Mouse (Mus musculus) brain, embryonic 18.5 days (tissue): ENCODE results near the gene Sstr4.

Experiments
- DNase-seq: peaks from one replicate; pipeline ENCODE4 v3.0.0-alpha.2; 2012; ENCODE audit warnings: low read depth, low spot score

The Sstr4 gene

DNA sequence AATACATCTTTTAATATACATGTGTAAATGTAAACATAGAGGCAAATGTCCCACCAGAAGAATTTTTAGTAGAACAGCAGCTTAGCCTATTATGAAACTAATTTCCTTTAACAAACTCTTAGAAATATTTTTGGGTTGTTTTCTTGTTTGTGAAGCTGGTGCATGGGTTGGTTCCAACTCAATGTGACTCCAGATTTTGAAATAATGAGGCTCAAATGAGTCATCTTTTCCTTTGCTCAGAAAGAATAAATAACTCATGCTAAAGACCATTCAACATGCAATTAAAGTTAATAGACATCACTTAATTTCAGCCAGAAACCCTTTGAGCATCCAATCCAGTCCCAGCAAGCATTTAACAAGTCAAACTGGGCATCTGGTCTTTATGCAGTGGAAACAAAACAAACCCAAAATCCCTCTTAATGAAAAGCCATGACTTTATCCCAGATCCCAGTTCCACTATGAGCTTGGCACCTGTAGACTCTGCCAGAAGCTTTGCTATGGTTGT lies 33.9 kb downstream of the Sstr4 start:
- DNase-seq: no peak

DNA sequence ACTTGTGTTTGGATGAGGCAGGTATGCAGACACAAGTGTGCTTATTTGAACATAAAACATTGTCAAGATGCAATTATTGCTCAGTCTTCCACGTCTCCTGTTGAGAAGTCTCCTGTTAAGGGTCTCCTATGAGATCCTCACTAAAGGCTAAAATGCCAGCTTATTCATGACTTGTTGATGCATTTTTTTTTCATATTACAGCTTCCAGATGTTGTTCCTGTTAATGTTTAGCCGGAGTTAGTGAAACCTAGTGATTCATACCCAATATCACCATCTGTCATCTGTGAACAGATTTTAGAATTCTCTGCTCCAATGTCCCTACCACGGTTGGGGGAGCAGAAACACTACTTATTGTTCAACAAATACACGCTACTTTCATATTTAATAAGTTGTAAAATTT lies 35.8 kb downstream of the Sstr4 start:
- no peak for DNase-seq

DNA sequence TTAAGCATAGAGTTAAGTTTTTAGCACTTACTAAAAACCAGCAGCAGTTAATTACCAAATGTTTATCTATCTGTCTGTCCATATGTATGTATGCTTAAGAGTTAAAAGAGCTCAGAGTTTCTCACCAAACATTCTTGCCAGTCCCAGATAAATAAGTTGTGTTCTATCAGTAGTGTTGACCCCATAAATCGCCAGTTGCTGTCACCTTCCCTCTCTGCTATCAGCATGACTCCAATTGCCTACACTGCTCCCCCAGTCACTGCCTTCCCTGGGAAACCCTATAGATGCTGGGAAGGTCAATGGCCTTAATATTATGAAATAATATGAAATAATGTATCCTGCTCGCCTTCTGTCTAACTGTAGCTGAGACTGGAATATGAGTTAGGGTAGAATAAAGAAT lies 37.2 kb downstream of the Sstr4 start:
- no peak for DNase-seq

DNA sequence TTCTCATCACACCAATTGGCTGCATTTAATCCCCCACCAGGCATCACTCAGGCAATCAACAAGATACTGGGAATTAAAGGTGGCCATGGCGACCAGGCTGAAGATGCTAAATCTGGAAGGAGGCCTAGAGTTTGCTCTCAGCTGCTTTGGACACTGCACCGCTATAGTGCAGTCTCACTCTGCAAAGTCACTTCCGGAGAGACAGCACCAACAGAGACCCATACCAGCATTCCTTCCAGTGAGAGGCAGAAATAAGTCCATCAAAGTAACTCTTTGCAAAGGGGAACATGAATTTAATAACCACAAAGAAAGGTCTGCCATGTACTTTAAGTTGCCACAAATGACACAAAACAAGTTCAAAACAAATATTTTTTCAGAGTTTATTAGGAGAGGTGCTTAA lies 41.1 kb downstream of the Sstr4 start:
- DNase-seq: no peak

DNA sequence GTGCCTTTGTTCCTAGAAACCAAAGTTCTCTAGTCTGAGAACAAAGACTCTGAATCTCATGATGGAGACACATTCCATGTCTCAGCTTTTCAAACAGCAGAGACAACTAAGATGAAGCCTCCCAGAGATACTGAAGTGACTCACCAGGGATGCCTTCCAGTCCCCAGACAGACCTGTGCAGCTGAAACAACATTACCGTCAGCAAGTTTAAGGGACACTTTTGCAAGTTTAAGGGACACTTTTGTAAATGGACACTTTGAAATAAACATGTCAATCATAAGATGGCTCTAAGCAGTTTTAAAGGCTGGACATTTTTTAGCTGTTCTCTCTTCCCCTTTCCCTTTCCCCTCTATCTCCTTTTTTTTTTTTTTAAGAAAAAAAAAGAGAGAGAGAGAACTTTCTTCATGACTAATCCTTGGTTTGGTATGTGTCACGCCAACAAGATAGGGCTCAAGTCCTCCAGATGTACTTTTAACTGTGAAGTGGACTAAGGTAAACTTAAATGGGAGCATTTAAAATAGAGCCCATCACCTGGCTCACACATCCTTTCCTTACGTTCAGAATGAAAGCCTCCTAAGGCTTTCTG lies 44.6 kb downstream of the Sstr4 start:
- DNase-seq: no peak

DNA sequence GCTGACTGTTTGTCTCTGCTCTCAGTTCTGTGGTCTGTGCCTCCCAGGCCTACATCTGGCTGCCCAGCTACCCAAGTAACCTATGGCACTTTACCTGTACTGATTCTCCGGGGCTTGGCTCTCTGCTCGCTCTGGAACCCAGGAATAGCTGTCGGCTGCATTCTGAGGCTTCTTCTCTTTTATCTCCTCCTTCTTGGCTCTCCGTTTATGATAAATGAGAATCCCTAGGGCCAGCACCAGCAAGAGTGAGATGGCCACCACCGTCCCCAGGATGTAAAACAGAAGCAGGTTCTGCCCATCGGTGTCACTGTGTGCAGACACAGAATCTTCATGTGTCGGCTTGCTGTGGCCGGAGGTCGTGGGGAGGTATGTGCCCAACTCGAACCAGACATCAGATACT lies 46.3 kb downstream of the Sstr4 start:
- DNase-seq: no peak

DNA sequence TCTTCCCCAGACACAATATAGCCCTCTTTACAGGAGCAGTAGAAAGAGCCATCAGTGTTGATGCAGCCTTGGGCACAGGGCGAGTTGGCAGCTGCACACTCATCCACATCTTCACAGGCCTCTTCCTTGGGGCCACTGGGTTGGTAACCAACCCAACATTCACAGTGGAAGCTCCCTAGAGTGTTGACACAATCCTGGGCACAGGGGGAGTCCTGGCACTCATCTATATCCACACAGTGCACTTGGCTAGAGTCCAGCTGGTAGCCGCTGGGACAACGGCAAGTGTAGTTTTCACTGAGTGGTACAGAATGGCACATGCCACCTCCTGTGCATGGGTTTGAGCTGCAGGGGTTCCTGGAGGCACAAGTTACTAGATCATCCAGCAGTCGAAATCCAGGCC lies 47.0 kb downstream of the Sstr4 start:
- DNase-seq: no peak

DNA sequence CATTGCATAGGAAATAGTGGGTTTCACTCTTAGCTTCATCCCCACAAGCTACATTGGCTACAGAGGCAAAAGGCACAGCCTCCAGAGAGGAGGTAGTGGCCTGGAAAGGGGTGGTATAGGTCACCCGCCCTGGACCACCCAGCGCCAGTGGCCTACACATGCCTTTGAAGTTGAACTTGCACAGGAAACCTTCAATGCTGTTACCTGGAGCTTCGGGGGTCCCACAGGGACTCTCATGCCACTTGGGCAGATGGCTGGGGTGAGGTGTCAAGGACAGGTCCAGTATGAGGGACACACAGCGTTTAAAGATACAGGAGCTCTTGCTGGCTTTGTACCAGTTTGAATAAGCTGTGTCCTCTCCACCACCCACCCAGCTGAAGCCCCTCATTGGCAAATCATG lies 47.6 kb downstream of the Sstr4 start:
- DNase-seq: no peak

DNA sequence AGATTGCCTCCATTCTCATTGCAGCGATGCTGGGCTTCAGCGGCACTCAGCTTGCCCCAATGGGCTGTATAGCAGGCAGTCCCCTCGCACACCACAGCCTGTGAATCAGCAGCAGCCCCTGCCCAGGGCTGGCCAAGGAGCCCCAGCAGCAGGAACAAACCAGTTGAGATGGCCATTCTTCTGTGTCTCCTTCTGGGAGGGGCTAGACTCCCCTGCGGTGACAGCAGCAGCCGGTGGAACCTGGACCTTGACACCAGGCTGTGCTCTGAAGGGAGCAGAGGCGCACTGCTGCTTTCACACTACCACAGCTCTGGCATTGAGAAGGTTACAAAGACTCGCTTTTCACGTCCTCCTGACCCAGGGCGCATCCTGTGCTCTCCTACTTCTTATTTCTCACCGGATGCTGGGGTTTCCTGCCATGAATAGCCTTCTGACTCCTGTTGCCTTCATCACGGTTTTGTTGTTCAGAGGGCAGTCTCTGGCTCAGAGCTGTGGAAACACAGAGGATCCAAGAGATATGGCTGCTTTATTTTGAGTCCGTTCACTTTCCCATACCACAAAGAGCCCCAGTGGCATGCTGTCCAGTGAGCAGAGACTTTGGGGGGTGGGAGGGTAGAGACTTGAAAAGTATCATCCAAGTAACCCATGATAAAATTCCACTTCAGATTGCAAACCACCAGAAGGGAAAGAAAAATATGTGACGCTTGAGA lies 48.3 kb downstream of the Sstr4 start, which contains the start of gene Cd93:
Gene Cd93, minus strand, starts transcription at position 315 of the 710 bp plus-strand sequence.
- DNase-seq: no peak

DNA sequence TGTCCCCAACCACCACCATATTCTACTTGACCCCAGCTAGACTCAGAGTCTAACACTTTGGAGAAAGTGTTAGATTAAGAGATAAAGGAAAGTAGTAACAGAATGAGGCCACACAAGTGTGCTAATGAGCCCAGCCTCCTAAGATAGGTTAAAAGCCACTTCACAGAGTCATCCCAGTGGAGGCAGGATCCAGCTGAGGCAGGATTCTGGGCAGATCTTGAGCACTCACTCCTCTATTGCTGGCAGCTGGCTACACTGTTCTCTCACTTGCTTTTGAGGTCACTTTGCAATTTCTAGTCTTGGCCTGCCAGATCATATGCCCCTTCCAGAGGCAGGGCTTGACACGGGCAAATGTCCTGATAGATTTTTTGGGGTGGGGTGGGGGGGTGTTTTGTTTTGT lies 49.3 kb downstream of the Sstr4 start:
- no peak for DNase-seq

DNA sequence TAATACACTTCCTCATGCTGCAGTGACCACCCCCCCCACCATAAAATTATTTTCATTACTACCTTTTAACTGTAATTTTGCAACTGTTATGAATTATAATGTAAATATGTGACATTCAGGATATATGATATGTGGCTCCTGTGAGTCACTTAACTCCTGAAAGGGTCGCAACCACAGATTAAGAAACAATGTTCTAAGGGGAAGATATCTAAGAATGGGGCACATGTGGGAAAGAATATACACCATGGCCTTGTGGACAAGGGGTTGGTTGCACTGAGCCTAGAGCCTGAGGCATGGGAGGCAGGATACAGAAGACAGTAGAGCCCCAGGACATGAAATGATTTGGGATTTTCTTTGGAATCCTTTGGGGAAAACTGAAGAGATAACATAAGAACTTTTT lies 50.5 kb downstream of the Sstr4 start:
- DNase-seq: no peak
